Mouse (Mus musculus) hindbrain, embryonic 13.5 days (tissue): Measurements from ENCODE around the gene Tex101. TPM values are rescaled to one million over a fixed set of nuclear protein-coding genes. Genes with fewer than 3 reads are reported as not detected.
A peak's percentile ranks its signal among the peaks of the same experiment; 100 is the strongest.

Experiments used
- ATAC-seq: fragments of 200-750 bp; cut with Nextera tagmentation; 2 replicates; pipeline ENCODE4 v1.8.0; 2017; ENCODE audit warnings: moderate TSS enrichment; ENCODE audit not compliant: low FRiP score
- H3K27ac ChIP-seq: fragments of 300-500 bp; sonication (generic); 2 replicates; pipeline ENCODE4 v1.5.1; 2015; ENCODE audit warnings: inconsistent platforms, mild to moderate bottlenecking, moderate library complexity
- H3K27me3 ChIP-seq: fragments of 300-500 bp; sonication (generic); 2 replicates; pipeline ENCODE4 v1.6.1; 2015; ENCODE audit warnings: mild to moderate bottlenecking, inconsistent platforms
- H3K36me3 ChIP-seq: fragments of 300-500 bp; sonication (generic); 2 replicates; pipeline ENCODE4 v1.6.1; 2015; ENCODE audit warnings: mild to moderate bottlenecking, inconsistent platforms
- H3K4me1 ChIP-seq: fragments of 300-500 bp; sonication (generic); replicated peaks from 2 replicates; pipeline ENCODE4 v1.6.1; 2015; ENCODE audit warnings: inconsistent platforms
- H3K4me2 ChIP-seq: fragments of 300-500 bp; sonication (generic); 2 replicates; pipeline ENCODE4 v1.6.1; 2015; ENCODE audit warnings: inconsistent platforms, mild to moderate bottlenecking, moderate library complexity
- H3K4me3 ChIP-seq: fragments of 300-500 bp; sonication (generic); 2 replicates; pipeline ENCODE4 v1.5.1; 2015; ENCODE audit warnings: mild to moderate bottlenecking, inconsistent platforms
- H3K9ac ChIP-seq: fragments of 300-500 bp; sonication (generic); 2 replicates; pipeline ENCODE4 v1.6.1; 2015; ENCODE audit warnings: mild to moderate bottlenecking, inconsistent platforms
- H3K9me3 ChIP-seq: fragments of 300-500 bp; sonication (generic); 2 replicates; pipeline ENCODE4 v1.6.1; 2016; ENCODE audit warnings: inconsistent platforms
- WGBS: fragments of 180-500 bp; shearing (Covaris S2); methylation state at CpG from one replicate; pipeline ENCODE4 v1.1.7; 2015; 5-methylcytosine and 5-hydroxymethylcytosine counted together
- polyA plus RNA-seq: library from polyadenylated mRNA; unstranded; fragments of >200 nt; fragmentation: Nextera tagmentation; extraction: Ambion mirVana; gene quantifications from 2 replicates; pipeline ENCODE4 v1.2.1, GENCODE M21; 2015

The Tex101 gene
- polyA plus RNA-seq, 1 experiment from 2014 or later = not detected

DNA sequence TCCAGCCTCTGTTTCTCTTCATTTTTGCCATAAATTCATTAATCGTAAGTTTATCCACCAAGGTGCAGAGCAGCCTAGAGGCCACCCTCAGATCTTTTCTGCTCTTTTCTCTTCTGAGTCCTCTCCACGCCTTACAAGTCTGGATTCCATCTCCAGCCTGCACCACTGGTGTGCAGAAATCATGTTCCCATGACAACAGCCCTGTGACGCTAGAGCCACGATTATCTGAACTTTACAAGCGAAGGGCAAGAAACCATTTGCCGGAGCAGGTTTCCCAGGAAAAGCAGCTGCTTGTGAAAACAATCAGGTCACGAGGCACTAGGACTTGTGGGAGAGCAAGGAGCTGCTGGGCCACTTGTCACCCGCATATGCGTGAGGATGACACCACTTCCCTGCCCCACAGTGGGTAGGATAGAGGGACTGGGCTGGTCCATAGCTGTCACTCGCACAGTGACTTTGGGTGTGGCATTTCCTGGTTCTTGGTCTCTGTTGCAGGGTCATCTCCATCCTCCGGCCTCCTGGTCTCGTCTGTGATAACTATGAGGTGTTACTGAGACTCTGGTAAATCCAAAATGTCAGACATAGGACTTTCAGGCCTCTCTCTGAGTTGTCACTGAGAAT lies 16.6 kb downstream of the Tex101 start:
- WGBS = 59% methylated on average over 12 of the region's 12 CpGs
- no peaks in the 10 kb centered on the region for H3K27me3 ChIP-seq
- H3K9me3 ChIP-seq = no peaks in the 10 kb centered on the region
- H3K27ac ChIP-seq = no peak overlapping the region
- H3K4me3 ChIP-seq = no peak overlapping the region
- no peak overlapping the region for H3K4me2 ChIP-seq
- ATAC-seq = no peak
- H3K36me3 ChIP-seq = no peaks in the 10 kb centered on the region
- H3K4me1 ChIP-seq = no peaks in the 10 kb centered on the region
- H3K9ac ChIP-seq = no peak overlapping the region

GRCm38 (mm10) chr7:24653681-24654080 lies 22.8 kb downstream of the Tex101 start:
- no peak overlapping the region for H3K27ac ChIP-seq
- 22% methylated on average over 7 of the region's 7 CpGs for WGBS

GRCm38 (mm10) chr7:24646486-24646885 lies 30.0 kb downstream of the Tex101 start:
- no peak overlapping the region for H3K4me3 ChIP-seq
- ATAC-seq = no peak
- no peaks in the 10 kb centered on the region for H3K36me3 ChIP-seq
- no peaks in the 10 kb centered on the region for H3K4me1 ChIP-seq
- no peak overlapping the region for H3K4me2 ChIP-seq
- H3K9me3 ChIP-seq = no peaks in the 10 kb centered on the region
- 83% methylated on average over 7 of the region's 7 CpGs for WGBS
- peaks cover 14% of the 10 kb centered on the region for H3K27me3 ChIP-seq
- no peak overlapping the region for H3K9ac ChIP-seq
- H3K27ac ChIP-seq = no peak overlapping the region

More at GRCm38 (mm10) chr7:24653681-24654080, 22.8 kb downstream of the Tex101 start:
- H3K4me2 ChIP-seq = no peak overlapping the region
- H3K9ac ChIP-seq = no peak overlapping the region
- H3K27me3 ChIP-seq = no peaks in the 10 kb centered on the region; the same call in 1 of the 2 replicates
- no peak overlapping the region for H3K4me3 ChIP-seq
- ATAC-seq = no peak
- no peaks in the 10 kb centered on the region; the same call in 1 of the 2 replicates for H3K9me3 ChIP-seq
- H3K4me1 ChIP-seq = no peaks in the 10 kb centered on the region
- H3K36me3 ChIP-seq = no peaks in the 10 kb centered on the region

DNA sequence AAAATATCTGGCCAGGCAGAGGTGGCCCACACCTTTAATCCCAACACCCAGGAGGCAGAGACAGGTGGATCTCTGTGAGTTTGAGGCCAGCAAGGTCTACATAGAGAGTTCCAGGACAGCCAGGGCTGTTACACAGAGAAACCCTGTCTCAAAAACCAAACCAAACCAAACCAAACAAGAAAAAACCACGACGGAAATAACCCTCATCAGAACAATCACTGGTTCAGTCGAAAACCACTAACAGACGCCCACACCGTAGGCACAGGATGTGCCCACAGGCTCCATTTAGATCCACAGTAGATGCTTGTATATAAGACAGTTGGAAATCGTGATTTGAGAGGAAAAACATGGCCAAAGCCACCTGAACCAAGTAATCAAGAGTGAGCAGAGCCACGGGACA lies 31.5 kb downstream of the Tex101 start:
- no peaks in the 10 kb centered on the region for H3K36me3 ChIP-seq
- no peak overlapping the region for H3K9ac ChIP-seq
- no peak overlapping the region for H3K4me3 ChIP-seq
- no peak for ATAC-seq
- H3K4me1 ChIP-seq = no peaks in the 10 kb centered on the region
- peaks cover 26% of the 10 kb centered on the region for H3K27me3 ChIP-seq
- no peaks in the 10 kb centered on the region for H3K9me3 ChIP-seq
- WGBS = 77% methylated on average over 7 of the region's 7 CpGs
- H3K4me2 ChIP-seq = no peak overlapping the region
- no peak overlapping the region for H3K27ac ChIP-seq

GRCm38 (mm10) chr7:24644492-24644891 lies 32.0 kb downstream of the Tex101 start:
- WGBS = 86% methylated on average over 6 of the region's 6 CpGs
- Histone ChIP-seq H3K4me3 (no peak overlapping the region), H3K4me2 (no peak overlapping the region), H3K4me1 (no peaks in the 10 kb centered on the region), H3K9ac (no peak overlapping the region), H3K9me3 (no peaks in the 10 kb centered on the region), H3K27ac (no peak overlapping the region), H3K27me3 (peaks cover 31% of the 10 kb centered on the region), H3K36me3 (no peaks in the 10 kb centered on the region)
- no peak for ATAC-seq

- WGBS = 11% methylated on average over 9 of the region's 9 CpGs
- no peak for ATAC-seq
Observed at GRCm38 (mm10) chr7:24642491-24642890, 34.0 kb downstream of the Tex101 start.

GRCm38 (mm10) chr7:24640450-24640849 lies 36.0 kb downstream of the Tex101 start:
- Histone ChIP-seq H3K4me2 (no peak overlapping the region), H3K4me3 (no peak overlapping the region), H3K27me3 (peaks cover 71% of the 10 kb centered on the region), H3K27ac (no peak overlapping the region), H3K9ac (no peak overlapping the region), H3K36me3 (no peaks in the 10 kb centered on the region), H3K4me1 (peaks cover 21% of the 10 kb centered on the region), H3K9me3 (no peaks in the 10 kb centered on the region)
- WGBS = 64% methylated on average over 13 of the region's 13 CpGs
- no peak for ATAC-seq

More at GRCm38 (mm10) chr7:24642491-24642890, 34.0 kb downstream of the Tex101 start:
- Histone ChIP-seq H3K4me2 (no peak overlapping the region), H3K4me3 (no peak overlapping the region), H3K9me3 (no peaks in the 10 kb centered on the region), H3K9ac (no peak overlapping the region), H3K4me1 (peaks cover 11% of the 10 kb centered on the region), H3K36me3 (no peaks in the 10 kb centered on the region), H3K27me3 (peaks cover 51% of the 10 kb centered on the region), H3K27ac (no peak overlapping the region)

DNA sequence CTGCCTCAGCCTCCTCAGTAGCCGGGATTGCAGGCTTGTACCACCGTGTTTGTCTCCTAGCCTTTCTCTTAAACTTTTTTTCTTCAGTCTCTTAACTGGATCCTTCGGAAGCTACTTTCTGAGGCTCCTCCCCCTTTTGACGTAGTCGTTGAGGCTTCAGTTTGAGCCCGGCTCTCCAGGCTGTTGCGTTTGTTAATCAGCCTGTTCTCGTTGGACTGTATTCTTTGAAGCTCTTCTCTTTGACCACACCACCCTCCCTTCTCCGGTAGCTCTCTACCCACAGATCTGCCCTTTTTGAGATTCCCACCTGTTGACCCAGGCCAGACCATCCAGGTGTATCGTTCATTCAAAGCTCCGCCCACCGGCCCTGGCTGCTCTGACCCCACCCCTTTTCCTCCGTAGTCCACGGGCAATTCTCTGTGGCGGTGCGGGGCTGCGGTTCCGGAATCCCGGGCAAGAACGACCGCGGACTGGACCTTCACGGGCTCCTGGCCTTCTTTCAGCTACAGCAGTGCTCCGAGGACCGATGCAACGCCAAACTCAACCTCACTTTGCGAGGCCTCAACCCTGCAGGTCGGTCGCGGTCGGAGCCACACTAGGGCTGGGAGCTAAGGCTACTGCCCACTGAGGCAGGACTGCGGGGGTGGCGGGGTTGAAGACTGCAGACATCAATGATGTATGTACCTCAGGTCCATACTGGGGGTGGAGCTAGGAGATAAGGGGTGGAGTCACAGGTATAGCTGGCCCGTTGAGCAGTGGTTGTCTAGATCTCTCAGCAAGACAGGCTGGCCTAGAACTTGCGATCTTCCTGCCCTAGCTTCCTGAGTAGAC lies 38.2 kb downstream of the Tex101 start:
- Histone ChIP-seq H3K9ac (peak overlapping the region; percentile 60), H3K4me3 (peak overlapping the region; percentile 37), H3K9me3 (no peaks in the 10 kb centered on the region), H3K4me2 (peak overlapping the region; percentile 58), H3K4me1 (peaks cover 21% of the 10 kb centered on the region), H3K36me3 (no peaks in the 10 kb centered on the region), H3K27ac (no peak overlapping the region), H3K27me3 (peaks cover 82% of the 10 kb centered on the region)
- 3% methylated on average over 35 of the region's 35 CpGs for WGBS
- 0 out of 2 replicates have a peak, but pooled peaks have one; percentile 9 for ATAC-seq

DNA sequence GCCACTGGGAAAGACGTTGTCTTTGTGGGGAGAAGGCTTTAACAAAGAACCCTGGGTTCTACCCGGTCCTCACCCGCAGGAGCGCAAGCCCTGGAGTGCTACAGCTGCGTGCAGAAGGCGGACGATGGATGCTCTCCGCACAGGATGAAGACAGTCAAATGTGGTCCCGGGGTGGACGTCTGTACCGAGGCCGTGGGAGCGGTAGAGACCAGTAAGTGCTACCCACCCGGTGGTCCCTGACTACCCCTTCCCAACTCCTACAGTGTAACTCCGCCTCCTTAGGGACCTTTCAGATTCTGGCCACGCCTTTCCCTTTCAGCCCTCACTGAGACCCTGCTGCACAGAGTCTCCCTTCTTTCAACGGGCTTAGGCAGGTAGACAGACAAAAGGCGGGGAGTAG lies 39.4 kb downstream of the Tex101 start:
- H3K27me3 ChIP-seq = peaks cover 75% of the 10 kb centered on the region
- peaks cover 21% of the 10 kb centered on the region for H3K4me1 ChIP-seq
- peak; percentile 44; the same call in 1 of the 2 replicates for ATAC-seq
- peak overlapping the region; percentile 20 for H3K4me3 ChIP-seq
- no peaks in the 10 kb centered on the region for H3K36me3 ChIP-seq
- 0% methylated on average over 18 of the region's 18 CpGs for WGBS
- H3K9me3 ChIP-seq = no peaks in the 10 kb centered on the region
- H3K4me2 ChIP-seq = peak overlapping the region; percentile 58
- H3K27ac ChIP-seq = no peak overlapping the region
- no peak overlapping the region; the same call in 1 of the 2 replicates for H3K9ac ChIP-seq

DNA sequence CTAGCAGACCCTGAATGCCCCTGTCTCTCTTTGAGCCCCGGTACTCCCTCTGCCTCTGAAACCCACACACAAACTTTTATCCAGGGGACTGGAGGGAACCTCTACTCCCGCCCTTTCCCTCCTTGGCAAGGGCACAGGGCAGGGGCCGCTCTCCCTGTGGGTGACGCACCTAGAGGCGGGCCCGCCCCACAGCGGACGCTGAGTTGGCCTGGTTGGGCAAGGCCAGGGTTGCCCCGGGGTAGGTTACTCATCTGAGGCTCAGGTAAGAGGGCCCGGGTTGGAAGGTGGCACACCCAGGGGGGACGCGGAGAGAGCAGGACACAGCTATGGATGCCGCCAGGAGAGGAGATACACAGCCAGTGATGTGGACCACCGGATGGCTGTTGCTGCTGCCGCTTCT lies 40.2 kb downstream of the Tex101 start, which contains the start of gene Lypd3:
Gene Lypd3 (plus strand): TSS at position 287 of the 400 bp plus-strand sequence.
- H3K4me3 ChIP-seq = peak within 1 kb of the TSS; percentile 37
- no peak within 1 kb of the TSS for H3K27ac ChIP-seq
- no peaks in the 10 kb centered on the region for H3K9me3 ChIP-seq
- no peaks in the 10 kb centered on the region for H3K36me3 ChIP-seq
- H3K9ac ChIP-seq = peak within 1 kb of the TSS; percentile 19; the same call in 1 of the 2 replicates
- no peak for ATAC-seq
- WGBS = 15% methylated on average over 15 of the region's 15 CpGs
- peaks cover 21% of the 10 kb centered on the region for H3K4me1 ChIP-seq
- H3K4me2 ChIP-seq = peak within 1 kb of the TSS; percentile 58
- H3K27me3 ChIP-seq = peaks cover 70% of the 10 kb centered on the region

GRCm38 (mm10) chr7:24630116-24630880 lies 46.2 kb downstream of the Tex101 start:
- Histone ChIP-seq H3K4me1 (peaks cover 7% of the 10 kb centered on the region), H3K4me3 (no peak overlapping the region), H3K9me3 (no peaks in the 10 kb centered on the region), H3K27me3 (peaks cover 21% of the 10 kb centered on the region), H3K36me3 (no peaks in the 10 kb centered on the region), H3K27ac (no peak overlapping the region), H3K9ac (no peak overlapping the region), H3K4me2 (no peak overlapping the region)
- ATAC-seq = no peak
- 68% methylated on average over 10 of the region's 10 CpGs for WGBS

DNA sequence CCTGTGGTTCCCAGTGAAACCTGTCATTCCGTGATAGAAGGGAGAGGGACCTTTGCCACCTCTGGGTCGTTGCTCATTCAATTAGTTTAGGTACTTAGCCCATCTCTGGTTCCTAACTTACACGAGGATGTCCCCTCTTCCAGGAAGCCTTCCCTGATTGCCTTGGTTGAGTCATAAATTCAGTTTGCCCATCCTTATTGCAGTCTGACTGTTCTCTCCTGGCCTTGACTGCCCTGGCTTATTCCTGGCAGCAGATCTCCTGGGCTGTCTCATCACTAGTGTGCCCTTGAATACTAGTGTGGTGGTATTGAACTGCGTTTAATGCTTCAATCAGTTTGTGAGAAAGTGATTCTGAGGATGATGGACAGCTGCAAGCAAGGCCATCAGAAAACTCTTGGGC lies 46.8 kb downstream of the Tex101 start:
- H3K4me3 ChIP-seq = no peak overlapping the region
- H3K4me1 ChIP-seq = peaks cover 7% of the 10 kb centered on the region
- no peak for ATAC-seq
- no peaks in the 10 kb centered on the region for H3K36me3 ChIP-seq
- H3K9ac ChIP-seq = no peak overlapping the region
- H3K27me3 ChIP-seq = peaks cover 20% of the 10 kb centered on the region
- H3K4me2 ChIP-seq = no peak overlapping the region
- H3K9me3 ChIP-seq = no peaks in the 10 kb centered on the region
- no peak overlapping the region for H3K27ac ChIP-seq
- 76% methylated on average over 4 of the region's 4 CpGs for WGBS
